Mouse (Mus musculus) mesoderm, embryonic 11.5 days (tissue): Measurements from ENCODE around the gene Tmem120a.

Experiments used
- DNase-seq: peaks from one replicate; pipeline ENCODE4 v3.0.0-alpha.2; 2012; ENCODE audit warnings: low read depth, low spot score

Tmem120a gene

GRCm38 (mm10) chr5:135743741-135744609 lies at the start of gene Tmem120a:
TSS of gene Tmem120a (minus strand) at chr5:135744448.
- DNase-seq = peak; percentile 93

GRCm38 (mm10) chr5:135782901-135783300 lies 38.7 kb upstream of the Tmem120a start:
- DNase-seq = no peak

GRCm38 (mm10) chr5:135780331-135780730 lies 36.1 kb upstream of the Tmem120a start:
- DNase-seq = no peak

- DNase-seq = peak; percentile 100
Observed at GRCm38 (mm10) chr5:135778471-135779445, 34.5 kb upstream of the Tmem120a start, which contains the start of gene Mdh2. TSS of gene Mdh2 (plus strand) at chr5:135778480.

- DNase-seq = peak; percentile 56
Observed at GRCm38 (mm10) chr5:135777796-135778470, 33.7 kb upstream of the Tmem120a start, which contains the start of gene Styxl1. TSS of gene Styxl1 (minus strand) at chr5:135778385.

- DNase-seq = no peak
Observed at GRCm38 (mm10) chr5:135776546-135776945, 32.3 kb upstream of the Tmem120a start.

GRCm38 (mm10) chr5:135772519-135772918 lies 28.3 kb upstream of the Tmem120a start:
- DNase-seq = no peak

GRCm38 (mm10) chr5:135764971-135765370 lies 20.7 kb upstream of the Tmem120a start:
- no peak for DNase-seq

GRCm38 (mm10) chr5:135763526-135763925 lies 19.3 kb upstream of the Tmem120a start:
- peak; percentile 87 for DNase-seq

GRCm38 (mm10) chr5:135761881-135762280 lies 17.6 kb upstream of the Tmem120a start:
- DNase-seq = no peak

GRCm38 (mm10) chr5:135751595-135751994 lies 7.3 kb upstream of the Tmem120a start:
- no peak for DNase-seq

- no peak for DNase-seq
Observed at GRCm38 (mm10) chr5:135751041-135751440, 6.8 kb upstream of the Tmem120a start.

GRCm38 (mm10) chr5:135744742-135745141 lies 494 bp upstream of the Tmem120a start:
- DNase-seq = no peak

- DNase-seq = peak; percentile 70
Observed at GRCm38 (mm10) chr5:135742941-135743740, 1.1 kb downstream of the Tmem120a start.

GRCm38 (mm10) chr5:135742156-135742555 lies 2.1 kb downstream of the Tmem120a start:
- peak; percentile 25 for DNase-seq

- DNase-seq = no peak
Observed at GRCm38 (mm10) chr5:135738266-135738665, 6.0 kb downstream of the Tmem120a start.

- no peak for DNase-seq
Observed at GRCm38 (mm10) chr5:135737154-135737553, 7.1 kb downstream of the Tmem120a start.

GRCm38 (mm10) chr5:135736544-135736943 lies 7.7 kb downstream of the Tmem120a start:
- no peak for DNase-seq

- DNase-seq = no peak
Observed at GRCm38 (mm10) chr5:135735741-135736140, 8.5 kb downstream of the Tmem120a start.

- no peak for DNase-seq
Observed at GRCm38 (mm10) chr5:135734057-135734680, 10.1 kb downstream of the Tmem120a start.
